Mouse (Mus musculus): Measurements from ENCODE around the gene Klk1b1.
A peak's percentile ranks its signal among the peaks of the same experiment; 100 is the strongest.
"Not testable (repeated sequence)": the region's sequence is repeated elsewhere in the genome, so short reads cannot be mapped to it uniquely, and the experiment has no call there.

Klk1b1 gene

DNA sequence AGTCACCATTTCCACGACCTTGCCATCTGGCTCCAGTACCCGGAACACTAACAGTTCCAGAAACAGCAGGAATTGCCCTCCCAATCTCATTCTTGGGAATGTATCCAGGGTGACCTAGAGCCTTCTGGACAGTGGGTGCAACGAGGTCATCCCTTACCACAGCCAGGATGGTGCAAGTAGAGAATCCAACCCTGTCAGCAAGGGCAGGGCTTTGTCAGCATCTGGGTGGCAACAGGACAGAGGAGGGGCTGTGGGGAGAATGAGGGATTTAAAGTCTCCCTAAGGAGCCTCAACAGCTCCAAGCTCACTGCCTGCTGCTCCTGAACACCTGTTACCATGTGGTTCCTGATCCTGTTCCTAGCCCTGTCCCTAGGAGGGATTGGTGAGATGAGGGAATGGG lies at the start of gene Klk1b1:
Gene Klk1b1, plus strand, starts transcription at position 301 of the 400 bp plus-strand sequence.
- DNase-seq (ENCODE audit: low spot score) = no peak

DNA sequence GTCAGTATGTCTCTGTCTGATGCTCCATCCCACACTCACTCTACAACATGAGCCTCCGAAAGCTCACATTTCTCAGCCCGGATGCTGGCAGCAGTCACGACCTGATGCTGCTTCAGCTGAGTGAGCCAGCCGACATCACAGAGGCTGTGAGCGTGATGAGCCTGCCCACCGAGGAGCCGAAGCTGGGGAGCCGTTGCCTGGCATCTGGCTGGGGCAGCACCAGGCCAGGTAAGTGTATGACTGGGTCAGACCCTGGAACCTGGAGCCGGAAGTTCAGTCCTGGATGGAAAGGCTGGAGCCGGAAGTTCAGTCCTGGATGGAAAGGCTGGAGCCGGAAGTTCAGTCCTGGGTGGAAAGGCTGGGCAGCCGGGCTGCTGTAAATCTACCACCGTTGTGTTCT lies 48.1 kb upstream of the Klk1b1 start:
- DNase-seq (ENCODE audit: low spot score) = no peak

DNA sequence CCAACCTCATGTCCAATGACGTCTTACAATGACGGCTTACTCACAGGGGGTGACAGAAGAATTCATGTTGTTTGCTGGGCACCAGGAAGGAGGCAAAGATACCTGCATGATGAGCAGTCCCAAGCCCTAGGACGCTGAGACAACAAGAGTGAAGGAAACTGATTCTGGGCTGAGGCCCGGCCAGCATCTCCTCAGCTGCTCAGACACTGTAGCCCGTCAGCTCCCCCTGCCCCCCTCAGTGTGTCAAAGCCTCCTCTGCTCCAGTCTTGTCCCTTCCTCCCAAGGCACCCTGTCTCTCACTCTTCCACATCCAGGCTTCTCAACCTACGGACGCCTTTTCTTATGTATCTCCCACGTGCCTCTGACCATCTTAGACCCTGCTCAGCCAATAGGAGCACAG lies 47.7 kb upstream of the Klk1b1 start:
- no peak for DNase-seq (ENCODE audit: low spot score)

DNA sequence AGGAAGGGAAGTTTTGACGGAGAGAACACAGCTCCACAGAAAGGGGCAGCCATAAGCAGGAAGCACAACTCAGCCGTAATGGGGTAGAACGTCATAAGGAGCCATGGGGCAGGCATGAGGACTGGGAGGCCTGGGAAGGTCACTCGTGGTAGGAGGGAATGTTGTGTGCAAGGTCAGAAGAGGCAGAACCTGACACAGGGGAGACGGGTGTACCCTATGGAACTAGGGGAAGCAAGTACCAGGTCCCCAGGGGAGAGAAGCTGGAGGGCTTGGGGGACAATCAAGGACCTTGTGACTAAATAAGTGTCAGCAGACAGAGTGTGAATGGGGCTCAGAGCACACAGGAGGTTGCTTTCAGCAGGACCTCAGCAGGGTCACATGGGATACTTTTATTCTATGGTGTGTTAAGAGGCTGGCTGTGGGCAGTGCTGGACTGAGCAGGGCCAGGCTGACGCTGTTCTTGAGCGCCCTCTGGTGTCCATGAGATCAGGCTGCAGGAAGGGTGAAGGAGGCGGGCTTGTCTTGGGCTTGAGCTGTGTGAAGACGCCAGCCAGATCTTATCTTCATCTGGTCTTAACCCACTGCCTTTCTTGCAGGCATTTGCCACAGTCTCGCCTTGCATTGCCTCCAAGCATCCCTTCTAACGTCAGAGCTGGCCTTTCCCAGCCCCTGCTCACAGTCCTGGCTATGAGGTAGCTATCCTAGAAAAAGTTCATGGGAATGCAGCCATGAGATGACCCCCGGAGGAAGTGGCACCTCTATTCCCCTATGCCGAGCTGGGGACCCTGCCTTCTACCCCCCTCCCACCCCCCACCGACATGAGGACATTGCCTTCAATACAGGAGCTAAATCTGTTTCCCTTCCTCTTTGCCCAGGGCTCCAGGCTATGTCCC lies 46.7 kb upstream of the Klk1b1 start:
- peak; percentile 36 for DNase-seq (ENCODE audit: low spot score)

DNA sequence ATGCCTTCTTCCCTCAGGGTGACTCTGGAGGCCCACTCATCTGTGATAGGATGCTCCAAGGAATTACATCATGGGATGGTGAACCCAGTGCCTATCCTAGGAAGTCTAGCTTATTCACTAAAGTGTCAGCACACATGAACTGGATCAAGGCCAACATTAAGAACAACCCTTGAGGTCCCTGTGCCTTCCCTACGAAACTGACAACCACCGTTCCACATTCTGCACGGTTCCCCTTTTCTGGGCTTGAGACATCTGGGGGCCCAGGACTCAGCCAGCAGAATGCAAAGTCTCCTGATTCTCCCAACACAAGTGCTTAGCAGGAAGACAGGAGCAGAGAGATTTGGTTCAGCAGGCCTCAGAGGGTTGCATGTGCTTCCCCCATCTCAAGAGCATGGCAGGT lies 46.0 kb upstream of the Klk1b1 start:
- DNase-seq (ENCODE audit: low spot score) = no peak

DNA sequence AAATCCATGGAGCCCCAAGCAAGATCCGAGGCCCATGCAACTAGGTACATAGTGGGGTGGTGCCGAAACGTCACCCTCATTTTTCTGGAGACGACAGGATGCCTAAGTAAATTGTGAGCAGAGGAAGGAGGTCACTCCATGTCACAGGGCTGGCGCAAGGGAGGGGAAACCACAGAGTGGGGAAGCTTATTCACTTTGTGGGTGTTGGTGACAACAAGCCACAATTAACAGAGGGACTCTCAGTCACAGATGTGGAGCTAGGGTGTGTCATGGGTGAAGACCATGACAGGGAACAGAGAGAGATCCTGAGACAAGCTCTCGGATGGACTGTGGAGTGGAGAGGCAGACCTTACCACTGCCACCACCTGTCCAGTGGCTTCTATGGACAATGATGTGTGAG lies 45.5 kb upstream of the Klk1b1 start:
- DNase-seq (ENCODE audit: low spot score) = no peak

DNA sequence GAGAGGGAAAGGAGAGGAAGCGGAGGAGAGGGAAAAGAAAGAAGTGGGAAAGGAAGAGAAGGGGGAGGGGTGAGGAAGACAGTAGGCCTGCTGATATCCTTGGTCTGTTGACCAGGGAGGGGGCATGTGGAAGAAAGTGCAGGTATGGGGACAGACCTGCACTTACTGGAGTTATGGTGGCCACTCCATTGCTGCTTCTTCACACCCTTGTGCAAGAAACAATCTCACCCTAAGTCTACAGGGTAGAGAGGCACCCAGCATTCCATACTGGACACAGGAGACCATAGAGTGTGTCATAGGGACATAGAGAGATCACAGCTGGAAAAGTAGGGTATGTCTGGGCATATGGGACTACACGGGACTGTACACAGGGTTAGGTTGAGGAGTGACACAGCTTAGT lies 44.6 kb upstream of the Klk1b1 start:
- no peak for DNase-seq (ENCODE audit: low spot score)

DNA sequence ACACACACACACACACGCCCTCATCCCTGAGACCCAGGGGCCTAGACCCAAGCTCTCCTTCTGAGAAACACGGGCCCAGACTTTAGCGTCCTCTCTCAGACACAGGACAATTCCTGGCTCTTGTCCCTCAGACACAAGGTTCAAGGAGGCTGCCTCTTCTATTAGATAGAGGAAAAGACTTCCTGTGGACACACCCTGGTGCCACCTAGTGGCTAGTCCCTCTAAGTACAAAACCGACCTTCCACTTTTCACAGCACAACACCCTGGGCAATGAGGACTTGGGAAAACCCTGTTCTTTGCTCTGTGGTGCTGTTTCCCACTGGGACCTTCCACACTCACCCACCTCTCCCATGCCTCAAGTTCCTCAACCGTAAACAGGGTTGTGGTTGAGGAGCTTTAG lies 40.6 kb upstream of the Klk1b1 start:
- DNase-seq (ENCODE audit: low spot score) = no peak

DNA sequence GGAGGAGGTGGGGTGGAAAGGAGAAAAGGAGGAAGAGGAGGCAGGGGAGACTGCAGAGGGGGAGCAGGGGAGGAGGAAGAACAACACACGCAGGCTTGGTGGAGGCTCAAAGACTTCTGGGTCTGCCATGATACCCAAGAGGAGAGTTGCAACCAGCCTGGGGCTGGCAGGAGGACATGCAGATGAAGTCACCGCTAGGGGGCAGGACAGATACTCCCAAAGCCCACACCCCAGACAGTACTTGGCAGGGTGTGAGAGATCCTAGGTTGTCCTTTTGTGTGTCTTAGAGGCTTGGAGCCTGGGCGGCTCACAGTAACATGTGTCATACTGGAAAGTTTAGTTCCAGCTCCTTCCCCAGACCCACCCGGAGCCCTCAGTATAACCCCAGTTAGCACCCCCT lies 38.0 kb upstream of the Klk1b1 start:
- no peak for DNase-seq (ENCODE audit: low spot score)

DNA sequence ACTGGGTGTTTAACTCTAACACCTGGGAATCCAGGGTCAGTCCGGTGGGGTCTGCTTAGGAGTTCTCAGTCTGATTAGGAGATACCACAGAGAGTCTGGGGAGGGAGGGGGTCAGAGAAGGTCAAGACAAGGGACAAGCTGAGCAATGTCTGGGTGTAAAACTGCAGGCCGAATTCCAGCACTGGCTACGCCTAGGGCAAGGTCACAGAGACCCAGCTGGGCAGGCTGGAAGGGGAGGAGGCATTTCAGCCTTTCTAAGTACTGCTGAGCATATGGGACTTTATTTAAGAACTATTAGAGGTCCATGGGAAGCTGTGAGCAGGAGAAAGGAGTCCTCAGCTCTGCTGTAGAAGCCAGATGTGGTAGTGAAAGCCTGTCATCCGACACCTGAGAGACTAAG lies 34.2 kb upstream of the Klk1b1 start:
- no peak for DNase-seq (ENCODE audit: low spot score)

DNA sequence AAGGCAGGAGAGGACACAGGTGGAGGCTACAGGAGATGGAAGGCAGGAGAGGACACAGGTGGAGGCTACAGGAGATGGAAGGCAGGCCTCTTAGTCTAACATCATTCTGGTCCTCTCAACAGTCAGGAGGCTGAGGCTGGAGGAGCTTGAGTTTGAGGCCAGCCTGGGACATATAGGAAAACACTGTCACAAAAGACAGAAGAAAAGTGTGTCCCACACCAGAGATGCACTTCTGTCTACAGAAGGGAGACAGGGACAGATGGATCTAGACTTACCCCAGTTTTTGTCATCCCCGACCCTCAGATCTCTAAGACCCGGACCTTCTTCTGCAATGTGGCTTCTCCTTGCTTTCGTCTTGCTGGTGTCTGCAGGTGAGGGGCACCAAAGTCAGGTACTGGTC lies 33.1 kb upstream of the Klk1b1 start, which contains the start of gene Klk15:
Gene Klk15, plus strand, starts transcription at position 301 of the 400 bp plus-strand sequence.
- DNase-seq (ENCODE audit: low spot score) = no peak

DNA sequence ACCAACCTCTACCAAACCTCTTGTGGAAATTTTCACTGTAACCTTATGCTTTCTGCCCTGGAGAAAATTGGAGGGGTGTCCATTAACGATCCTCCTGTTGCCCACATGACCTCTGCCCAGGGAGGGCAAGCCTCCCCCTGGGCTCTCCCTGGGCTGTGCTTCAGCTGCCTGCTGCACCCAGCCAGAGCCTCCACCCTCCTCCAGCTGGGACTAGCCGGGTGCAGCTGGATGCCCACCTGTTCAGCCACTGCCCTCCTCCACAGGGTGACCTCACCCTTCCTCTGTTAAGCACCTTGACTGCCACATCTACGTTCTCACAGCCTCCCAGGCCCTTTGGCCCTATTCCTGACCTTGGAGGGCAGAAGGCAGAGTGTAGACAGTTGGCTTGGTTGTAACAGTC lies 31.8 kb upstream of the Klk1b1 start:
- DNase-seq (ENCODE audit: low spot score) = no peak

DNA sequence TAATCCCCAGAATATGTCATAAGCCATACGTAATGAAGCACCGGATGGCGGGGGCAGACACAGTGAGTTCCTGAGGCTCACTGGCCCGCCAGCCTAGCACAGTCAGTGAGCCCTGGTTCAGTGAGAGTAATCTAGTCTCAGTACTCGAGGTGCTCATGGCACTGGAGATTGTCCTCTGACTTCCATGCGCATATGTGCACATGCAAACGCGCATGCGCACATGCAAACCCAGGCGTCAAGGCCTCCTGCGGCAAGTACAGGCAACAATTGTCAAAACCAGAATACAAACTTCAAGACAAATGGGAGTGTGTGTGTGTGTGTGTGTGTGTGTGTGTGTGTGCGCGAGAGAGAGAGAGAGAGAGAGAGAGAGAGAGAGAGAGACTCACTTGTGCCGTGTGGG lies 30.0 kb upstream of the Klk1b1 start:
- DNase-seq (ENCODE audit: low spot score) = no peak

DNA sequence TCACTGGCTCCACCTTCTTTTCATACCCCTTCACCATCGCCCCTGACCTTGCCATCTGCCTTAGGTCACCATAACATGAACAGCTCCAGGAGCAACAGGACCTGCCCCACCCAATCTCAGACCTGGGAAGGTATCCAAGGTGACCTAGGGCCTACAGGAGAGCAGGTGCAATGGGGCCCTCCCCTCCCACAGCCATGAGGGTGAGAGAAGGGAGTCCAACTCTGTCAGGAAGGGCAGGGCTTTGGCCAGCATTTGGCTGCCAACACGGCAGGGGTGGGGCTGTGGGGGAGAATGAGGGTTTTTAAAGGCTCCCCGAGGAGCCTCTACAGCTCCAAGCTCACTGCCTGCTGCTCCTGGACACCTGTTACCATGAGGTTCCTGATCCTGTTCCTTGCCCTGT lies 24.3 kb upstream of the Klk1b1 start:
- not testable (repeated sequence) for DNase-seq (ENCODE audit: low spot score)

DNA sequence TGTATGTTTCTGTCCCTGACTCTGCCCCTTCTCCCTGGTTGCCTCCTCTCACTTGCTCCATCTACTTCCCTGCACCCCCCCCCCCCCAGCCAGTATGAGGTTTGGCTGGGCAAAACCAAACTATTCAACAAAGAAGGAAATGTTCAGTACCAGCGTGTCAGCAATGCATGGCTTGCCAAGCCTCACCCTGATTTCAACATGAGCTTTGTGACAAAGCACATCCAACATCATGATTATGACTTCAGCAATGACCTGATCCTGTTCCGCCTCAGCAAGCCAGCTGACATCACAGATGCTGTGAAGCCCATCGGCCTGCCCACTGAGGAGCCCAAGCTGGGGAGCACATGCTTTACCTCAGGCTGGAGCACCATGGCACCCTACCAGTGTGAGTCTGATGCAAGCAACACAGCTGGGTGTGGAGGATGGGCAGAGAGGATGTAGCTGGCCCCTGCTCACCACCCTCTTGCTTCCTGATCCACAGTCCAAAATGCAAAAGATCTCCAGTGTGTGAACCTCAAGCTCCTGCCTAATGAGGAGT lies 21.8 kb upstream of the Klk1b1 start:
- no peak for DNase-seq (ENCODE audit: low spot score)

DNA sequence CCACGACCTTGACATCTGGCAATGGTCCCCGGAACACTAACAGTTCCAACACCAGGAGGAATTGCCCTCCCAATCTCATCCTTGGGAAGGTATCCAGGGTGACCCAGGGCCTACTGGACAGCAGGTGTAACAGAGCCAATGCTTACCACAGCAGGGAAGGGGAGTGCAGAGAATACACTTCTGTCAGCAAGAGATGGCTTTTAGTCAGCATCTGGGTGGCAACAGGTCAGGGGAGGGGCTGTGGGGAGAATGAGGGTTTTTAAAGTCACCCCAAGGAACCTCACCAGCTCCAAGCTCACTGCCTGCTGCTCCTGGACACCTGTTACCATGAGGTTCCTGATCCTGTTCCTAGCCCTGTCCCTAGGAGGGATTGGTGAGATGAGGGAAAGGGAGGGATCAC lies 16.2 kb upstream of the Klk1b1 start, which contains the start of gene Klk1b8:
Gene Klk1b8, plus strand, starts transcription at position 301 of the 400 bp plus-strand sequence.
- no peak for DNase-seq (ENCODE audit: low spot score)

DNA sequence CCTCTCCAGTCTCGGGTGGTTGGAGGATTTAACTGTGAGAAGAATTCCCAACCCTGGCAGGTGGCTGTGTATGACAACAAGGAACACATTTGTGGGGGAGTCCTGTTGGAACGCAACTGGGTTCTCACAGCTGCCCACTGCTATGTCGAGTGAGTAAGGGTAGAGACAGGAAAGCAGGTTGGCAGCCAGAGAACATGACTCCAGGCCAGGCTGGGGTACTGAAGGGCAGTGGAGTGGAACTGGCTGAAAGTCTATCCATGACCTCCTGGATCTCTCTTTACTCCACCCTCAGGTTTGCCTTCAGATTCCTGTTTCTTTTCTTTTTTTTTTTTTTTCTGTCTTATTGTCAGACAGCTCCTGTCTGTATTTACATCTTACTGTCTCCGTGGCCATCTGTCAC lies 13.8 kb upstream of the Klk1b1 start:
- no peak for DNase-seq (ENCODE audit: low spot score)

DNA sequence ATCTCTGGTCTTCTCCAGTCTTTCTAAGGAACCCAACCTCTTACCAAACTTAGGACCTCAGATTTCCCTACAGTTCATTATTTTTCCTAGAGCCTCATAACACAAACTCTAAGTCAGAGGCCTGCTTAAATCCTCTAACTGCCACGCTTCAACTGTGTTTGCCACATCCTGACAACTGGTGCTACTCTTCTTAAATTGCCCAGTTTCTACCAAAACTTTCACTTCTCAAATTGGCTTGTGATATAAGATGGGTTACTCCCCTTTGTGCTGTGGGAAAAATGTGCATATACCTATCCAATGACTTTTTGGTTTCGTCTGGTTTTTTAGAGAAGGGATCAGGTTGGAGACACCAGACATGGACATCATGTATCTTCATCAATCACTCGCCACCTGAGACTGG lies 507 bp downstream of the Klk1b1 start:
- DNase-seq (ENCODE audit: low spot score) = no peak

DNA sequence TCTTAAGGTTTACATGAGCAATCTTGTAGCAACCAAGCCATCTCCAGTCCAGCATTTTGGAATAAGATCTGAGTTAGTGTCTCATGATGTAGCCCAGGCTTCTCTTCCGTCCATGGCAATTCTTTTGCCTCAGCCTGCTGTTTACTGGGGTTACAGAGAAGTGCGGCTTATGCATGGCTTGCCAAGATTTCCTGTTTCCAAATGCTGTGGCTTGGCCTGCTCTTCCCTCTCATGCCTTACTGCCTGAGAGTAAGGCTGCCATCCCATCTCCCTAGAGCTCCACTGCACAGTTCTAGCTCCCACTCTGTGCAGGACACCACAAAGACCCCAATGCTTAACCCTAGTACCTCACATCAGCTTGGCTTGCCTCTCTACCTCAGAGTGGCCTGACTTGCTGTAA lies 1.1 kb downstream of the Klk1b1 start:
- no peak for DNase-seq (ENCODE audit: low spot score)

DNA sequence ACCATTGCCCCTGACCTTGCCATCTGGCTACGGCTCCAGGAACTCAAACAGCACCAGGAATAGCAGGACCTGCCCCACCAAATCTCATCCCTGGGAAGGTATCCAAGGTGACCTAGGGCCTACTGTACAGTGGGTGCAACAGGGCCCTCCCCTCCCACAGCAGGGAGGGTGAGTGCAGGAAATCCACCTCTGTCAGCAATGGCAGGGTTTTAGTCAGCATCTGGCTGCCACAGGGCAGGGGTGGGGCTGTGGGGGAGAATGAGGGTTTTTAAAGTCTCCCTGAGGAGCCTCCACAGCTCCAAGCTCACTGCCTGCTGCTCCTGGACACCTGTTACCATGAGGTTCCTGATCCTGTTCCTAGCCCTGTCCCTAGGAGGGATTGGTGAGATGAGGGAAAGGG lies 9.2 kb downstream of the Klk1b1 start, which contains the start of gene Klk1b9:
Gene Klk1b9, plus strand, starts transcription at position 301 of the 400 bp plus-strand sequence.
- DNase-seq (ENCODE audit: low spot score) = not testable (repeated sequence)

DNA sequence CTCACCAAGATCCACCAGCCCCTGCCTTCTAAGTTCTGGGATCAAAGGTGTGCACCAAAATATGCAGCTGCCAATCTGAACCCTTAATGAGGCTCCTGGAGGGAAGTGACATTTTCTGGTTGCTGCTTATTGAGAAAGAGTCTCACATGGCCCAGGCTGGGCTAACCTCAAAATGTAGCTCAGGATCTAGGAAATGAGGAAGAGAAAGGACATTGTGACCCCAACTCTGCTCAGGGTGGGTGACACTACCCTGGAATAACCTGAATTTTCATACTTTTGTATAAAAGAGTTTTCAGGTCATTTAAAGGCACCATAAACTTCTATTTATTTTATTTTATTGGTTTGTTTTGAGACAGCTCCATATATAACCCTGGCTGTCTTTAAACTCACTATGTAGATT lies 19.1 kb downstream of the Klk1b1 start:
- DNase-seq (ENCODE audit: low spot score) = no peak

DNA sequence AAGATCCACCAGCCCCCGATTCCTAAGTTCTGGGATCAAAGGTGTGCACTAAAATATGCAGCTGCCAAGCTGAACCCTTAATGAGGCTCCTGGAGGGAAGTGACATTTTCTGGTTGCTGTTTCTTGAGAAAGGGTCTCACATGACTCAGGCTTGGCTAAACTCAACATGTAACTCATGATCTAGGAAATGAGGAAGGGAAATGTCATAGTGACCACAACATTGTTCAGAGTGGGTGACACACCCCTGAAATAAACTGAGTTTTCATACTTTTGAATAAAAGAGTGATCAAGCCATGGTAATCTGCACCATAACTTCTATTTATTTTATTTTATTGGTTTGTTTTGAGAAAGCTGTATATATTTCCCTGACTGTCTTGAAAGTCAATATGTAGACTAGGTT lies 28.3 kb downstream of the Klk1b1 start:
- not testable (repeated sequence) for DNase-seq (ENCODE audit: low spot score)

DNA sequence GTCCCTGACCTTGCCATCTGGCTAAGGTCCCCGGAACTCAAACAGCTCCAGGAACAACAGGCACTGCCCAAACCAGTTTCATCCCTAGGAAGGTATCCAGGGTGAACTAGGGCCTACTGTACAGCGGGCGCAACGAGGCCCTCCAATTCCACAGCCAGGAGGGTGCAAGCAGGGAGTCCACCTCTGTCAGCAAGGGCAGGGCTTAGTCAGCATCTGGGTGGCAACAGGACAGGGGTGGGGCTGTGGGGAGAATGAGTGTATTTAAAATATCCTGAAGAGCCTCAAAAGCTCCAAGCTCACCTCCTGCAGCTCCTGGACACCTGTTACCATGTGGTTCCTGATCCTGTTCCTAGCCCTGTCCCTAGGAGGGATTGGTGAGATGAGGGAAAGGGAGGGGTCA lies 29.0 kb downstream of the Klk1b1 start, which contains the start of gene Klk1b11:
Gene Klk1b11, plus strand, starts transcription at position 301 of the 400 bp plus-strand sequence.
- not testable (repeated sequence) for DNase-seq (ENCODE audit: low spot score)

Data from MN1 (cell line).